Mouse (Mus musculus) liver, embryonic 11.5 days (tissue): Measurements from ENCODE around the gene M6pr. TPM values are rescaled to one million over a fixed set of nuclear protein-coding genes. Genes with fewer than 3 reads are reported as not detected.
A peak's percentile ranks its signal among the peaks of the same experiment; 100 is the strongest.

Experiments
- ATAC-seq: fragments of 200-750 bp; cut with Nextera tagmentation; replicated peaks from 2 replicates; pipeline ENCODE4 v1.8.0; 2017; ENCODE audit warnings: moderate number of reproducible peaks, mild to moderate bottlenecking, moderate TSS enrichment, moderate library complexity; ENCODE audit not compliant: low FRiP score
- DNase-seq: peaks from one replicate; pipeline ENCODE4 v3.0.0-alpha.2; 2017; ENCODE audit warnings: low spot score
- H3K27ac ChIP-seq: fragments of 300-500 bp; sonication (generic); 2 replicates; pipeline ENCODE4 v1.5.1; 2014; ENCODE audit warnings: mild to moderate bottlenecking, low read depth, low read length, control low read depth
- H3K27me3 ChIP-seq: fragments of 300-500 bp; sonication (generic); replicated peaks from 2 replicates; pipeline ENCODE4 v1.6.1; 2014; ENCODE audit warnings: low read length, mixed read lengths; ENCODE audit not compliant: control insufficient read depth, insufficient read depth
- H3K36me3 ChIP-seq: fragments of 300-500 bp; sonication (generic); 2 replicates; pipeline ENCODE4 v1.6.1; 2014; ENCODE audit warnings: mild to moderate bottlenecking, low read length, moderate library complexity, mixed read lengths; ENCODE audit not compliant: control insufficient read depth, insufficient read depth
- H3K4me1 ChIP-seq: fragments of 300-500 bp; sonication (generic); replicated peaks from 2 replicates; pipeline ENCODE4 v1.6.1; 2014; ENCODE audit warnings: low read length, mixed read lengths; ENCODE audit not compliant: control insufficient read depth, insufficient read depth
- H3K4me2 ChIP-seq: fragments of 300-500 bp; sonication (generic); 2 replicates; pipeline ENCODE4 v1.6.1; 2014; ENCODE audit warnings: mild to moderate bottlenecking, control low read depth, moderate library complexity
- H3K4me3 ChIP-seq: fragments of 300-500 bp; sonication (generic); 2 replicates; pipeline ENCODE4 v1.5.1; 2014; ENCODE audit warnings: low read depth, low read length, control low read depth
- H3K9ac ChIP-seq: fragments of 300-500 bp; sonication (generic); 2 replicates; pipeline ENCODE4 v1.6.1; 2014; ENCODE audit warnings: low read depth, low read length, control low read depth
- H3K9me3 ChIP-seq: fragments of 300-500 bp; sonication (generic); 2 replicates; pipeline ENCODE4 v1.6.1; 2016; ENCODE audit warnings: low read length, inconsistent platforms, mixed read lengths; ENCODE audit not compliant: control insufficient read depth
- WGBS: fragments of 180-500 bp; shearing (Covaris S2); extraction: QIAGEN DNeasy Blood & Tissue Kit; methylation state at CpG from one replicate; pipeline ENCODE4 v1.1.7; 2014; 5-methylcytosine and 5-hydroxymethylcytosine counted together
- polyA plus RNA-seq: library from polyadenylated mRNA; unstranded; fragments of >200 nt; fragmentation: Nextera tagmentation; extraction: Ambion mirVana; gene quantifications from 2 replicates; pipeline ENCODE4 v1.2.1, GENCODE M21; 2014

The M6pr gene
- polyA plus RNA-seq, 1 experiment from 2014 or later, result 154 TPM

GRCm38 (mm10) chr6:122302661-122303060 is 5.9 kb upstream of the M6pr start:
- Histone ChIP-seq H3K27me3 (no peaks in the 10 kb centered on the region), H3K4me3 (no peak overlapping the region), H3K4me2 (no peak overlapping the region), H3K9ac (no peak overlapping the region), H3K9me3 (no peaks in the 10 kb centered on the region), H3K27ac (no peak overlapping the region), H3K36me3 (no peaks in the 10 kb centered on the region), H3K4me1 (peaks cover 4% of the 10 kb centered on the region; the same call in 1 of the 2 replicates)
- ATAC-seq, result no peak
- no peak for DNase-seq
- 76% methylated on average over 4 of the region's 4 CpGs for WGBS

- no peak overlapping the region for H3K9ac ChIP-seq
- H3K27ac ChIP-seq, result no peak overlapping the region
- DNase-seq (no peak), ATAC-seq (no peak)
- peaks cover 4% of the 10 kb centered on the region; the same call in 1 of the 2 replicates for H3K4me1 ChIP-seq
- no peak overlapping the region for H3K4me2 ChIP-seq
- H3K4me3 ChIP-seq, result no peak overlapping the region
- 70% methylated on average over 9 of the region's 9 CpGs for WGBS
- no peaks in the 10 kb centered on the region for H3K27me3 ChIP-seq
- H3K36me3 ChIP-seq, result no peaks in the 10 kb centered on the region
- H3K9me3 ChIP-seq, result no peaks in the 10 kb centered on the region
These were observed 5.0 kb upstream of the M6pr start for GRCm38 (mm10) chr6:122303526-122303925.

GRCm38 (mm10) chr6:122304355-122304754 is 4.2 kb upstream of the M6pr start:
- ATAC-seq (no peak), DNase-seq (peak; percentile 62)
- Histone ChIP-seq H3K9ac (no peak overlapping the region), H3K36me3 (no peaks in the 10 kb centered on the region), H3K4me1 (peaks cover 4% of the 10 kb centered on the region; the same call in 1 of the 2 replicates), H3K4me2 (no peak overlapping the region), H3K4me3 (no peak overlapping the region), H3K27ac (no peak overlapping the region), H3K9me3 (no peaks in the 10 kb centered on the region), H3K27me3 (no peaks in the 10 kb centered on the region)
- WGBS, result 36% methylated on average over 6 of the region's 6 CpGs

GRCm38 (mm10) chr6:122304790-122305555 is 3.5 kb upstream of the M6pr start:
- Histone ChIP-seq H3K27ac (no peak overlapping the region), H3K9ac (no peak overlapping the region), H3K36me3 (no peaks in the 10 kb centered on the region), H3K4me3 (no peak overlapping the region), H3K4me1 (peaks cover 2% of the 10 kb centered on the region; the same call in 1 of the 2 replicates), H3K9me3 (no peaks in the 10 kb centered on the region), H3K27me3 (no peaks in the 10 kb centered on the region), H3K4me2 (no peak overlapping the region)
- WGBS, result 77% methylated on average over 12 of the region's 12 CpGs
- DNase-seq (no peak), ATAC-seq (no peak)

GRCm38 (mm10) chr6:122306707-122307106 is 1.8 kb upstream of the M6pr start:
- Histone ChIP-seq H3K36me3 (no peaks in the 10 kb centered on the region), H3K27me3 (no peaks in the 10 kb centered on the region), H3K9ac (no peak overlapping the region), H3K9me3 (no peaks in the 10 kb centered on the region), H3K27ac (no peak overlapping the region), H3K4me1 (peaks cover 14% of the 10 kb centered on the region), H3K4me3 (no peak overlapping the region), H3K4me2 (no peak overlapping the region)
- ATAC-seq, result no peak
- DNase-seq, result no peak
- 89% methylated on average over 4 of the region's 4 CpGs for WGBS

- 68% methylated on average over 6 of the region's 6 CpGs for WGBS
- H3K9ac ChIP-seq, result no peak overlapping the region
- H3K4me2 ChIP-seq, result peak overlapping the region; percentile 0; the same call in 1 of the 2 replicates
These were observed 400 bp upstream of the M6pr start for GRCm38 (mm10) chr6:122308136-122308504.

GRCm38 (mm10) chr6:122309446-122309960 is 983 bp downstream of the M6pr start:
- H3K36me3 ChIP-seq, result peaks cover 10% of the 10 kb centered on the region; the same call in 1 of the 2 replicates
- no peaks in the 10 kb centered on the region for H3K27me3 ChIP-seq
- peak overlapping the region; percentile 83 for H3K4me3 ChIP-seq
- ATAC-seq (no peak), DNase-seq (no peak)
- WGBS, result 6% methylated on average over 11 of the region's 11 CpGs
- peaks cover 14% of the 10 kb centered on the region for H3K4me1 ChIP-seq
- peak overlapping the region; percentile 11; the same call in 1 of the 2 replicates for H3K27ac ChIP-seq
- H3K4me2 ChIP-seq, result peak overlapping the region; percentile 73
- peak overlapping the region; percentile 80 for H3K9ac ChIP-seq
- no peaks in the 10 kb centered on the region for H3K9me3 ChIP-seq

More at GRCm38 (mm10) chr6:122308136-122308504, 400 bp upstream of the M6pr start:
- Histone ChIP-seq H3K9me3 (no peaks in the 10 kb centered on the region), H3K4me1 (peaks cover 14% of the 10 kb centered on the region), H3K36me3 (no peaks in the 10 kb centered on the region; the same call in 1 of the 2 replicates), H3K27me3 (no peaks in the 10 kb centered on the region), H3K27ac (no peak overlapping the region), H3K4me3 (no peak overlapping the region)
- ATAC-seq (peak; percentile 4), DNase-seq (no peak)

- H3K36me3 ChIP-seq, result peaks cover 12% of the 10 kb centered on the region
- peaks cover 14% of the 10 kb centered on the region for H3K4me1 ChIP-seq
- 56% methylated on average over 5 of the region's 5 CpGs for WGBS
- peak overlapping the region; percentile 11; the same call in 1 of the 2 replicates for H3K27ac ChIP-seq
- DNase-seq (no peak), ATAC-seq (no peak)
- H3K9me3 ChIP-seq, result no peaks in the 10 kb centered on the region
- H3K9ac ChIP-seq, result peak overlapping the region; percentile 80
- H3K4me3 ChIP-seq, result peak overlapping the region; percentile 83
- no peaks in the 10 kb centered on the region for H3K27me3 ChIP-seq
- peak overlapping the region; percentile 73 for H3K4me2 ChIP-seq
These were observed 1.8 kb downstream of the M6pr start for GRCm38 (mm10) chr6:122310187-122310820.
